Mouse (Mus musculus) spleen, adult 2 months (tissue): ENCODE data around the gene Eif2b1. TPM values are rescaled to one million over a fixed set of nuclear protein-coding genes. Genes with fewer than 3 reads are reported as not detected.

Source experiments
- DNase-seq, 2 experiments: peaks; one replicate each; pipeline versions ENCODE4 v3.0.0 to v3.0.0-alpha.2; 2012 to 2021; ENCODE audit warnings: low spot score in 2 of 2, low read depth in 1 of 2
- H3K27ac ChIP-seq: fragments of 200-500 bp; 2 replicates; pipeline ENCODE4 v1.5.1; 2012; ENCODE audit warnings: low read length, inconsistent platforms; ENCODE audit not compliant: insufficient read depth
- H3K27me3 ChIP-seq: fragments of 200-500 bp; 2 replicates; pipeline ENCODE4 v1.6.1; 2012; ENCODE audit warnings: mild to moderate bottlenecking, moderate library complexity, low read length, inconsistent platforms; ENCODE audit not compliant: control insufficient read depth, insufficient read depth
- H3K36me3 ChIP-seq: fragments of 200-500 bp; 2 replicates; pipeline ENCODE4 v1.6.1; 2012; ENCODE audit warnings: mild to moderate bottlenecking, low read length, inconsistent platforms; ENCODE audit not compliant: control insufficient read depth, insufficient read depth
- H3K4me1 ChIP-seq: fragments of 200-500 bp; 2 replicates; pipeline ENCODE4 v1.6.1; 2011; ENCODE audit warnings: inconsistent platforms; ENCODE audit not compliant: control insufficient read depth, insufficient read depth, insufficient read length
- H3K4me3 ChIP-seq: fragments of 200-500 bp; 2 replicates; pipeline ENCODE4 v1.5.1; 2011; ENCODE audit warnings: mild to moderate bottlenecking, inconsistent platforms; ENCODE audit not compliant: insufficient read depth, insufficient read length; ENCODE audit errors: extremely low read depth
- CTCF ChIP-seq: fragments of 200-500 bp; IDR thresholded peaks from 2 replicates; pipeline ENCODE4 v1.5.1; 2011; ENCODE audit warnings: mild to moderate bottlenecking, inconsistent platforms; ENCODE audit not compliant: insufficient read depth, insufficient read length, insufficient replicate concordance; ENCODE audit errors: extremely low read depth
- POLR2A ChIP-seq: fragments of 200-500 bp; IDR thresholded peaks from 2 replicates; pipeline ENCODE4 v1.6.1; 2011; ENCODE audit warnings: low read depth, low read length, inconsistent platforms
- WGBS: fragments of 180-500 bp; shearing (Covaris S2); methylation state at CpG from one replicate; pipeline ENCODE4 v1.1.7; 2018; 5-methylcytosine and 5-hydroxymethylcytosine counted together
- polyA plus RNA-seq: library from polyadenylated mRNA; depleted of rRNA; stranded (reverse); fragments of >200 nt; gene quantifications from 2 replicates; pipeline ENCODE4 v1.2.3, GENCODE M21; 2012

The Eif2b1 gene
- polyA plus RNA-seq, 1 experiment = 9.8 TPM

DNA sequence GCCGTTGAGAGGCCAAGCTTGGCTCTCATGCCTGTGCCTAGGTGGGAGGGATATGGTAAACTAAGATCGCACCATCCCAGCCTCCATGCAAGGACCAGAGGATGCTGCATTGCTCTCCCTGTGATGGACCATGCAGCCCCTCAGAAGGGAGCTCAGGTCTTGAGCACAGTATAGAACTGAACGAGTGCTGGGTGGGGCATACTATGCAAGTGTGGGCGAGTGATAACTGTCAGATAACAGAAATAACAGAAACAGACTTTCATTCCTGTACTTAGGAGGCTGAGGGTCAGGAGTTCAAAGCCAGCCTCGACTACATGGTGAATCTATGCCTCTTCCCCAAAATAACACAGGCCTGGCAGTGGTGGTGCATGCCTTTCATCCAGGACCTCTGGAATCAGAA is 43.9 kb downstream of the Eif2b1 start:
- TF ChIP-seq CTCF = no peak
- TF ChIP-seq POLR2A = no peak
- WGBS = 80% methylated on average over 5 of the region's 5 CpGs
- peaks cover 10% of the 10 kb centered on the region for H3K4me1 ChIP-seq
- no peak overlapping the region for H3K4me3 ChIP-seq
- no peaks in the 10 kb centered on the region for H3K36me3 ChIP-seq
- no peak overlapping the region for H3K27ac ChIP-seq
- peaks cover 6% of the 10 kb centered on the region for H3K27me3 ChIP-seq
- no peak for DNase-seq

DNA sequence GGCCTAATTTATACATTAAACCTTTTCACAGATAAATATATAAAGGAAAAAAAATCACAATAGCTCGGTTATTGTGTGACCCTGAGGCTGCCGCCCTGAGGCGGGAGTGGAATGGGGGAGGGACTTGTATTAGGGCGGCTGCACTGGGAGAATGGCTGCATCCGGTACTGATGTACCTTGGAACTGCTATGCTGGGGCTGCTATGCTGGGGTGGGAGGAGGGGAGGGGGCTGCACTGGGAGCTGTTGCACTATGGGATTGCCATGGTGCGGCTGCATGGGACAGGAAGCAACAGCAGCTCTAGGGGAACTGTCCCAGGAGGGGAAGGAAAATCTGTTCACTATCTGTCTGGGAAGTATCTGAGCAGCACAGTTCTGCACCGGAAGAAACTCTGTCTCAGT is 46.5 kb downstream of the Eif2b1 start:
- 25% methylated on average over 7 of the region's 7 CpGs for WGBS
- TF ChIP-seq CTCF (no peak), POLR2A (no peak)
- DNase-seq = no peak
- Histone ChIP-seq H3K4me3 (no peak overlapping the region), H3K27ac (no peak overlapping the region), H3K27me3 (peaks cover 6% of the 10 kb centered on the region), H3K36me3 (no peaks in the 10 kb centered on the region), H3K4me1 (peaks cover 10% of the 10 kb centered on the region)

DNA sequence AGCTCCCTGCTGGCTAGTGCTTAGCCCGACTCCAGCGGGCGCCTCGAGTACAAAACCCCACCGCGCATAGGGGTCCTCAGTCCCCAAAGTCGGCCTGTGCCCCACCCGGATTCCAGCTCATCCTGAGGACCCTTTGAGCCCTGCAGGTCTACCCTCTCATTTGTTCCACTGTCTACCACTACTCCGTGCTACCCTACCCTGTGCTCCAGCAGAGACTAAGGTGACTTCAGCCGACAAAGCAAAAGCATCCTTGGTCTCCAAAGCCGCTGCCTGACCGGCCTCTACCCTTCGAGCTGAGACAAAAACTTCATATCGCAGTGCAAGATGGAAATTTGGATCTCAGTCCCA is 47.4 kb downstream of the Eif2b1 start:
- no peak for TF ChIP-seq CTCF
- TF ChIP-seq POLR2A = no peak
- peaks cover 6% of the 10 kb centered on the region for H3K27me3 ChIP-seq
- no peak for DNase-seq
- H3K4me1 ChIP-seq = peaks cover 7% of the 10 kb centered on the region; the same call in 1 of the 2 replicates
- WGBS = 21% methylated on average over 14 of the region's 14 CpGs
- no peaks in the 10 kb centered on the region for H3K36me3 ChIP-seq
- H3K4me3 ChIP-seq = peak overlapping the region; percentile 73; the same call in 1 of the 2 replicates
- H3K27ac ChIP-seq = no peak overlapping the region; the same call in 1 of the 2 replicates

DNA sequence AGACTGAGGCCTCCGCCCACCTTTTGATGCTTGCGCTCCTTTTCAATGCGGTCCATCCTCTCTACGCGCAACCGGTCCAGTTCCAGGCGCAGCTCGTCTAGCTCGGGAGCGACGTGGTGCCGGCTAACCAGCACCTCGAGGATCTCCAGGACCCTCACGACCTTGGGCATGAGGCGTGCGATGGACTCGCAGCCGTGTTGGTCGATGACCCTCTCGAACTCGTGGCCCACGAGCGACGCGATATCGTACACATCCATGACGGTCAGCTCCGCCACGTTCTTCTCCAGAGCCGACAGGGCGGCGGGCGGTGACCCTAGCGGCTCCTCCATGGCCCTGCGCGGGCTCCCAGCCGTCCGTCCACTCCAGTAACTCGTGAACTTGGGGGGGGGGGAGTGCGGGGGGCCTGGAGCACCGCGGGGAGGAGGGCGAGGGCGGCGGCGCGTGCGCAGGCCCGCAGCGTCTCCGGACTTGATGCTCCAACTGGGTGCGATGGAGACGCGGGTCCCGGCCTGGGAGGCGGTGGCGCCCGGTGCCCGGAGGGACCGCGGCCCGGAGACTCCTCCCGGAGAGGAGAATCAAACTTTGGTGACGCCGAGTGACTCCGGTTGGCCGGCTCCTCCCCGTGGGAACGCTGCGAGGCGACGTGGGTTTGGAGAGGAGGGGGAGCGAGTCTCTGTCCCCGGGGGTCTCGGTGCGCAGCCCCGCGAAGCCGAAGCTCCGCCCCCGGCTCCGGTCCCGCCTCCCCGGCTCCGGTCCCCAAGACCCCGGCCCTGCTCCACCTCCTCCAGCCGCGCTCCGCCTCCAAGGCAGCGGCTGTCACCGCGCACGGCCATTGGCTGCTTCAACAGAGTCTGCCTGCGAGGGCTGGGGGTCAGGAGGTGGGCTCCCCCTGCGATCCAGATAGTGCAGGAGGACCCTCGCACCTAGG is 48.0 kb downstream of the Eif2b1 start, which contains the start of gene Rilpl1:
Gene Rilpl1 (minus strand): TSS at position 737 of the 928 bp plus-strand sequence.
- Histone ChIP-seq H3K4me3 (peak within 1 kb of the TSS; percentile 73), H3K36me3 (no peaks in the 10 kb centered on the region), H3K27ac (peak within 1 kb of the TSS; percentile 20; the same call in 1 of the 2 replicates), H3K27me3 (peaks cover 6% of the 10 kb centered on the region), H3K4me1 (peaks cover 7% of the 10 kb centered on the region; the same call in 1 of the 2 replicates)
- peak in 1 of 2 experiments; percentile 51 for DNase-seq
- 2% methylated on average over 96 of the region's 96 CpGs for WGBS
- no peak for TF ChIP-seq POLR2A
- no peak for TF ChIP-seq CTCF

DNA sequence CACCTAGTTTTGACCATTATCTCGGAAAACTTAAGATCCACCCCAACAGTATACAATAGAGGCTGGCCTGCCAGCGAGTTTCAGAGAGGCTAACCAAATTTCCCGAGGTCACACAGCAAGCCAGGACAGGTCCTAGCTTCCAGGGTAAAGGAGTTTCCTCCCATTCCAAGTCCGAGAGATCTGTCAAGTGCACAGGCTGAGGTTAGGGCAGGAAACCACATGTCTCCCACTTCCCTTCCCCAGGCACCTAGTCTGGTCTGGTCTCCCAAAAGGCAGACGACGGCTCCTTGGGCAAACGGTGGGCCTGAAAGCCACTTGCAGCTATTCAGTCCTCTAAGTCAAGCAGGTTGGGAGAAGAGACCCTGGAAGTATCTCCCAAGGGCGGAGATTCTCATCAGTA is 49.2 kb downstream of the Eif2b1 start:
- peaks cover 6% of the 10 kb centered on the region for H3K27me3 ChIP-seq
- TF ChIP-seq CTCF (no peak), POLR2A (no peak)
- peaks cover 7% of the 10 kb centered on the region; the same call in 1 of the 2 replicates for H3K4me1 ChIP-seq
- no peak for DNase-seq
- no peak overlapping the region for H3K27ac ChIP-seq
- H3K4me3 ChIP-seq = no peak overlapping the region
- no peaks in the 10 kb centered on the region for H3K36me3 ChIP-seq
- 22% methylated on average over 8 of the region's 8 CpGs for WGBS

DNA sequence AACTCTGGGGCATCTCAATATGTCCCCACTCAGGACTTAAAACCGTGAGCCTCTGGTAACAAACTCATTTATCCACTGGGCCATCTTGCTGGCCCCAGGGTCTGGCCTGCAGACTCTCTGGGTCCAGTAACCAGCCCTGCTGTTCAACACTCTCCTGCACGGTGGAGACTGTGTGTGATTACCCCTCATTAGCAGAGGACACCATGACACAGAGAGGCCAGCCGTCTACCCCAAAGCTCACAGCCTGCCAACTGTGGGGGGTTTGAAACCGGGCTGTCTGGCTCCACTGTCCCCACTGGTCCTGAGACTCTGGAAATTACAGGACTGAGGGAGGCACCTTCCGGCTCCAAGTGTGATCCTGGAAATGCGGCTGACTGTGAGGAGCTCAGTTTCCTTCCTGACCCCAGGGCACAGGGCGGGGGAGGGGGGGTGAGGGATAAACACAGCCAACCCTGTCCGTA is 49.7 kb downstream of the Eif2b1 start:
- 64% methylated on average over 8 of the region's 8 CpGs for whole genome bisulfite sequencing
- no peak overlapping the region for H3K4me3 ChIP-seq
- peaks cover 6% of the 10 kb centered on the region for H3K27me3 ChIP-seq
- no peaks in the 10 kb centered on the region for H3K36me3 ChIP-seq
- no peak for DNase-seq
- H3K4me1 ChIP-seq = peaks cover 7% of the 10 kb centered on the region; the same call in 1 of the 2 replicates
- no peak overlapping the region for H3K27ac ChIP-seq
- TF ChIP-seq POLR2A (no peak), CTCF (no peak)
